Mouse (Mus musculus) limb, embryonic 15.5 days (tissue): ENCODE measurements around the gene Gm11168. TPM values are rescaled to one million over a fixed set of nuclear protein-coding genes. Genes with fewer than 3 reads are reported as not detected.
"Not testable (repeated sequence)": the region's sequence is repeated elsewhere in the genome, so short reads cannot be mapped to it uniquely, and the experiment has no call there.

Experiments
- ATAC-seq: fragments of 200-750 bp; cut with Nextera tagmentation; 2 replicates; pipeline ENCODE4 v1.8.0; 2017; ENCODE audit warnings: low read depth, moderate TSS enrichment; ENCODE audit not compliant: insufficient number of reproducible peaks, low FRiP score, low TSS enrichment
- H3K27ac ChIP-seq: fragments of 300-500 bp; sonication (generic); 2 replicates; pipeline ENCODE4 v1.5.1; 2015; ENCODE audit warnings: moderate library complexity, mild to moderate bottlenecking, inconsistent platforms
- H3K27me3 ChIP-seq: fragments of 300-500 bp; sonication (generic); 2 replicates; pipeline ENCODE4 v1.6.1; 2015; ENCODE audit warnings: inconsistent platforms
- H3K36me3 ChIP-seq: fragments of 300-500 bp; sonication (generic); 2 replicates; pipeline ENCODE4 v1.6.1; 2015; ENCODE audit warnings: inconsistent platforms
- H3K4me1 ChIP-seq: fragments of 300-500 bp; sonication (generic); 2 replicates; pipeline ENCODE4 v1.6.1; 2015; ENCODE audit warnings: inconsistent platforms
- H3K4me2 ChIP-seq: fragments of 300-500 bp; sonication (generic); 2 replicates; pipeline ENCODE4 v1.6.1; 2015; ENCODE audit warnings: mild to moderate bottlenecking, inconsistent platforms
- H3K4me3 ChIP-seq: fragments of 300-500 bp; sonication (generic); 2 replicates; pipeline ENCODE4 v1.5.1; 2015; ENCODE audit warnings: mild to moderate bottlenecking, inconsistent platforms
- H3K9ac ChIP-seq: fragments of 300-500 bp; sonication (generic); 2 replicates; pipeline ENCODE4 v1.6.1; 2015; ENCODE audit warnings: inconsistent platforms
- H3K9me3 ChIP-seq: fragments of 300-500 bp; sonication (generic); 2 replicates; pipeline ENCODE4 v1.6.1; 2016; ENCODE audit warnings: inconsistent platforms
- WGBS: fragments of 180-500 bp; shearing (Covaris S2); methylation state at CpG from one replicate; pipeline ENCODE4 v1.1.7; 2015; 5-methylcytosine and 5-hydroxymethylcytosine counted together
- polyA plus RNA-seq: library from polyadenylated mRNA; unstranded; fragments of >200 nt; fragmentation: Nextera tagmentation; extraction: Ambion mirVana; gene quantifications from 2 replicates; pipeline ENCODE4 v1.2.1, GENCODE M21; 2015

Gm11168 gene
- polyA plus RNA-seq, 1 experiment from 2014 or later = not detected

GRCm38 (mm10) chr9:3017108-3017507 lies 14.0 kb downstream of the Gm11168 start, which contains the start of gene Gm10719:
TSS of gene Gm10719 (plus strand) at chr9:3017408.
- not testable (repeated sequence) for H3K36me3 ChIP-seq, H3K9ac ChIP-seq, H3K4me1 ChIP-seq, ATAC-seq, H3K27me3 ChIP-seq, H3K9me3 ChIP-seq, H3K27ac ChIP-seq, H3K4me2 ChIP-seq, H3K4me3 ChIP-seq
- 69% methylated on average over 1 of the region's 9 CpGs for whole genome bisulfite sequencing

GRCm38 (mm10) chr9:3018944-3019343 lies 15.8 kb downstream of the Gm11168 start:
- H3K9ac ChIP-seq, H3K4me2 ChIP-seq, H3K9me3 ChIP-seq, H3K36me3 ChIP-seq, ATAC-seq, H3K27ac ChIP-seq, H3K27me3 ChIP-seq, H3K4me3 ChIP-seq, H3K4me1 ChIP-seq: not testable (repeated sequence)
- WGBS = 60% methylated on average over 9 of the region's 9 CpGs

- H3K4me2 ChIP-seq, H3K4me3 ChIP-seq, H3K27me3 ChIP-seq, H3K4me1 ChIP-seq, H3K36me3 ChIP-seq, H3K27ac ChIP-seq, H3K9ac ChIP-seq, H3K9me3 ChIP-seq: not testable (repeated sequence)
- ATAC-seq = peak; percentile 68; the same call in 1 of the 2 replicates
- WGBS = 76% methylated on average over 17 of the region's 19 CpGs
Measured at GRCm38 (mm10) chr9:3019835-3020727, 16.9 kb downstream of the Gm11168 start.

- H3K27ac ChIP-seq, H3K4me2 ChIP-seq, H3K4me1 ChIP-seq, H3K4me3 ChIP-seq, H3K9ac ChIP-seq, H3K36me3 ChIP-seq, H3K9me3 ChIP-seq, ATAC-seq, H3K27me3 ChIP-seq: not testable (repeated sequence)
- WGBS = 72% methylated on average over 11 of the region's 13 CpGs
Measured at GRCm38 (mm10) chr9:3022316-3023008, 19.3 kb downstream of the Gm11168 start.

GRCm38 (mm10) chr9:3023312-3023984 lies 20.3 kb downstream of the Gm11168 start, which contains the start of gene Gm10718:
TSS of gene Gm10718 (plus strand) at chr9:3023547.
- H3K4me3 ChIP-seq, H3K9me3 ChIP-seq, H3K27ac ChIP-seq, H3K4me1 ChIP-seq, H3K36me3 ChIP-seq, ATAC-seq, H3K27me3 ChIP-seq, H3K4me2 ChIP-seq, H3K9ac ChIP-seq: not testable (repeated sequence)
- WGBS = 76% methylated on average over 12 of the region's 13 CpGs

- not testable (repeated sequence) for H3K4me3 ChIP-seq, H3K9ac ChIP-seq, H3K36me3 ChIP-seq, ATAC-seq, H3K4me2 ChIP-seq, H3K4me1 ChIP-seq, H3K27ac ChIP-seq, H3K27me3 ChIP-seq, H3K9me3 ChIP-seq
- WGBS = 76% methylated on average over 16 of the region's 16 CpGs
Measured at GRCm38 (mm10) chr9:3023985-3024648, 21.0 kb downstream of the Gm11168 start.

GRCm38 (mm10) chr9:3024912-3025467 lies 21.8 kb downstream of the Gm11168 start, which contains the start of gene Gm10717:
TSS of gene Gm10717 (plus strand) at chr9:3025417.
- 73% methylated on average over 12 of the region's 12 CpGs for WGBS
- not testable (repeated sequence) for H3K9ac ChIP-seq, H3K4me2 ChIP-seq, H3K9me3 ChIP-seq, H3K4me1 ChIP-seq, ATAC-seq, H3K4me3 ChIP-seq, H3K27ac ChIP-seq, H3K27me3 ChIP-seq, H3K36me3 ChIP-seq

GRCm38 (mm10) chr9:3025653-3026052 lies 22.5 kb downstream of the Gm11168 start:
- H3K9ac ChIP-seq, ATAC-seq, H3K27me3 ChIP-seq, H3K4me3 ChIP-seq, H3K9me3 ChIP-seq, H3K27ac ChIP-seq, H3K36me3 ChIP-seq, H3K4me1 ChIP-seq, H3K4me2 ChIP-seq: not testable (repeated sequence)
- 72% methylated on average over 5 of the region's 6 CpGs for WGBS

- not testable (repeated sequence) for H3K4me1 ChIP-seq, H3K36me3 ChIP-seq, H3K27me3 ChIP-seq, H3K4me3 ChIP-seq, H3K9ac ChIP-seq, H3K27ac ChIP-seq, ATAC-seq, H3K9me3 ChIP-seq, H3K4me2 ChIP-seq
- WGBS = 73% methylated on average over 5 of the region's 5 CpGs
Measured at GRCm38 (mm10) chr9:3026136-3026535, 23.0 kb downstream of the Gm11168 start.

GRCm38 (mm10) chr9:3026741-3027140 lies 23.6 kb downstream of the Gm11168 start:
- not testable (repeated sequence) for H3K36me3 ChIP-seq, H3K27me3 ChIP-seq
- WGBS = 67% methylated on average over 9 of the region's 9 CpGs

GRCm38 (mm10) chr9:3027200-3027599 lies 24.1 kb downstream of the Gm11168 start:
- H3K9me3 ChIP-seq, H3K4me2 ChIP-seq, H3K27me3 ChIP-seq, ATAC-seq, H3K27ac ChIP-seq, H3K9ac ChIP-seq, H3K4me1 ChIP-seq, H3K36me3 ChIP-seq, H3K4me3 ChIP-seq: not testable (repeated sequence)
- WGBS = 70% methylated on average over 9 of the region's 9 CpGs

More at GRCm38 (mm10) chr9:3026741-3027140, 23.6 kb downstream of the Gm11168 start:
- H3K4me3 ChIP-seq, ATAC-seq, H3K4me1 ChIP-seq, H3K9ac ChIP-seq, H3K9me3 ChIP-seq, H3K4me2 ChIP-seq, H3K27ac ChIP-seq: not testable (repeated sequence)
